Mouse (Mus musculus) left cerebral cortex, postnatal 36 days (tissue): ENCODE data around the gene Nfe2l1. TPM values are rescaled to one million over a fixed set of nuclear protein-coding genes. Genes with fewer than 3 reads are reported as not detected.
"Not testable (repeated sequence)": the region's sequence is repeated elsewhere in the genome, so short reads cannot be mapped to it uniquely, and the experiment has no call there.

ENCODE experiments used
- DNase-seq, 2 experiments: peaks; one replicate each; pipeline ENCODE4 v3.0.0; 2021 to 2022; ENCODE audit warnings: low spot score in 2 of 2, mixed read lengths in 1 of 2
- intact Hi-C: fragments of 180-260 bp; cut with DNase I; formaldehyde crosslinking; loops from one replicate; pipeline ENCODE4 v1.15.1; 2025
- total RNA-seq, 2 experiments: library from RNA; stranded (reverse); gene quantifications; 2 replicates each; pipeline ENCODE4 v1.2.3; 2021

Gene Nfe2l1
- total RNA-seq, 2 experiments from 2014 or later, result 262 to 282 TPM

- DNase-seq, result no peak
Measured at GRCm38 (mm10) chr11:96849681-96850467, 20.1 kb upstream of the Nfe2l1 start, which contains the start of gene Copz2. Copz2 (plus strand) TSS chr11:96849870.

GRCm38 (mm10) chr11:96849145-96849544 is 19.4 kb upstream of the Nfe2l1 start:
- DNase-seq, intact Hi-C loops: not testable (repeated sequence)

More at GRCm38 (mm10) chr11:96849681-96850467, 20.1 kb upstream of the Nfe2l1 start, which contains the start of gene Copz2:
- intact Hi-C loops, result no loop called here

- no peak for DNase-seq
- intact Hi-C loops, result no loop called here
Measured at GRCm38 (mm10) chr11:96848694-96849093, 18.9 kb upstream of the Nfe2l1 start.

- intact Hi-C loops, result no loop called here
- no peak for DNase-seq
Measured at GRCm38 (mm10) chr11:96847240-96847639, 17.5 kb upstream of the Nfe2l1 start.

- no peak for DNase-seq
- intact Hi-C loops, result no loop called here
Measured at GRCm38 (mm10) chr11:96843627-96844026, 13.9 kb upstream of the Nfe2l1 start.

- intact Hi-C loops, result no loop called here
Measured at GRCm38 (mm10) chr11:96840290-96840689, 10.5 kb upstream of the Nfe2l1 start.

GRCm38 (mm10) chr11:96839877-96840276 is 10.1 kb upstream of the Nfe2l1 start:
- no peak for DNase-seq
- intact Hi-C loops, result no loop called here

More at GRCm38 (mm10) chr11:96840290-96840689, 10.5 kb upstream of the Nfe2l1 start:
- peak; percentile 76 to 78 for DNase-seq

- no peak for DNase-seq
- intact Hi-C loops, result no loop called here
Measured at GRCm38 (mm10) chr11:96839428-96839827, 9.7 kb upstream of the Nfe2l1 start.

GRCm38 (mm10) chr11:96838341-96838740 is 8.6 kb upstream of the Nfe2l1 start:
- DNase-seq, result no peak
- intact Hi-C loops, result no loop called here

GRCm38 (mm10) chr11:96837298-96837697 is 7.5 kb upstream of the Nfe2l1 start:
- intact Hi-C loops, result no loop called here

GRCm38 (mm10) chr11:96834127-96834526 is 4.4 kb upstream of the Nfe2l1 start:
- intact Hi-C loops, result no loop called here
- no peak for DNase-seq

More at GRCm38 (mm10) chr11:96837298-96837697, 7.5 kb upstream of the Nfe2l1 start:
- DNase-seq, result no peak

GRCm38 (mm10) chr11:96832973-96833372 is 3.2 kb upstream of the Nfe2l1 start:
- intact Hi-C loops, result no loop called here
- no peak for DNase-seq

GRCm38 (mm10) chr11:96832541-96832940 is 2.8 kb upstream of the Nfe2l1 start:
- intact Hi-C loops, result no loop called here
- no peak for DNase-seq

- DNase-seq, result no peak
- intact Hi-C loops, result no loop called here
Measured at GRCm38 (mm10) chr11:96831516-96831915, 1.7 kb upstream of the Nfe2l1 start.

- no peak for DNase-seq
- intact Hi-C loops, result no loop called here
Measured at GRCm38 (mm10) chr11:96830539-96831216, 910 bp upstream of the Nfe2l1 start.

GRCm38 (mm10) chr11:96829403-96829812 is 360 bp downstream of the Nfe2l1 start:
- intact Hi-C loops, result no loop called here

GRCm38 (mm10) chr11:96828881-96829280 is 887 bp downstream of the Nfe2l1 start:
- DNase-seq, result no peak
- intact Hi-C loops, result no loop called here

More at GRCm38 (mm10) chr11:96829403-96829812, 360 bp downstream of the Nfe2l1 start:
- DNase-seq, result peak in 1 of 2 experiments; percentile 63

GRCm38 (mm10) chr11:96827917-96828316 is 1.9 kb downstream of the Nfe2l1 start:
- intact Hi-C loops, result no loop called here
- DNase-seq, result no peak

- intact Hi-C loops, result no loop called here
- DNase-seq, result no peak
Measured at GRCm38 (mm10) chr11:96827062-96827581, 2.6 kb downstream of the Nfe2l1 start.

GRCm38 (mm10) chr11:96826481-96826880 is 3.3 kb downstream of the Nfe2l1 start:
- DNase-seq, result no peak
- intact Hi-C loops, result no loop called here
